Mouse (Mus musculus) gastrocnemius, adult 8-10 months (tissue): Measurements from ENCODE around the gene Ikzf1. TPM values are rescaled to one million over a fixed set of nuclear protein-coding genes. Genes with fewer than 3 reads are reported as not detected.

Experiments
- DNase-seq, 2 experiments: peaks; one replicate each; pipeline ENCODE4 v3.0.0; 2022; ENCODE audit warnings: low spot score in 2 of 2
- total RNA-seq, 4 experiments: library from RNA; stranded (reverse); gene quantifications; 2 replicates each; pipeline ENCODE4 v1.2.4; 2022

Gene Ikzf1
- under 1 TPM; 0.07 to 0.48 (median 0.35) TPM for total RNA-seq

DNA sequence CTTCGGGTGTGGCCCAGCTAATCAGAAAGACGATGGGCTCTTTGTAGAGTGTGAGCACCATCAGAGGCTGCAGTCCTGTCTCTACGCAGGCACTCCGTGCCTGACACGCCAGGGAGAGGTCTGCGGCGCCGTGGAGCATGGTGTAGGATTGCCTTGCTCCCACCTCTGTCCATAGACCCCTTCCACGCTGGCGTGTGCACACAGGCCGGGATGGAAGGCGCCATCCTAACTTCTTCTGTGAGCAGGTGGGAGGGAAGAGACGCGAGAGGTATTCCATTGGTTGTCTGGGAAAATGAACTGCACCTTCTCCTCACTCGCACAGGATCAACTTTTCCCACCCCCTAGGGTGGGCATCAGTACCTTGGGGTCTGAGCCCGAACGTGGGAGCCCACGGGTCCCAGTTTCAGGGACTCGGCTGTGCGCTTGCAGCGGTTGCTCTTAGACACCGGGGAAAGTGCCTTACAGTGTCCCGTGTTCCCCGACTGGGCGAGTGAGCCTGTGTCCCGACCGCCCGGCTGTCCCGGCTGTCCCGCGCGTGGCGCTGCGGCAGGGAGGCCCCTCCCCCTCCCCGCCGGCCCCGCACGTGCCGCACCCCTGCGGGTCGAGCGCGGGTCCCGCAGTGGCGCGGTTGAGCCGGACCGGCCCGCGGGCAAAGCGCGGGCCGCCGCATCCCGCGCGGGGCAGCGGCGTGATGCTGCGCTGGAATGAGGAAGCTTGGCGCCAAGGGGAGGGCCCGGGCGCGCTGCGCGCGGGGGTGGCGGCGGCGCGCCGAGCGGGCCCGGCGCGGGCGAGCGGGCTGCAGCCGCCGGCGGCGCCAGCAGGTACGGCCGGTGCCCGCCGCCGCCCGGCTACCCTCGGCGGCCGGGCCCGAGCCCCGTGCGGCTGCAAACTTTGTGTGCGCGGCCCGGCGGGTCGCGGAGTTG lies at the start of gene Ikzf1:
Ikzf1 (plus strand) TSS at position 74 of the 923 bp plus-strand sequence.
- DNase-seq, result no peak

DNA sequence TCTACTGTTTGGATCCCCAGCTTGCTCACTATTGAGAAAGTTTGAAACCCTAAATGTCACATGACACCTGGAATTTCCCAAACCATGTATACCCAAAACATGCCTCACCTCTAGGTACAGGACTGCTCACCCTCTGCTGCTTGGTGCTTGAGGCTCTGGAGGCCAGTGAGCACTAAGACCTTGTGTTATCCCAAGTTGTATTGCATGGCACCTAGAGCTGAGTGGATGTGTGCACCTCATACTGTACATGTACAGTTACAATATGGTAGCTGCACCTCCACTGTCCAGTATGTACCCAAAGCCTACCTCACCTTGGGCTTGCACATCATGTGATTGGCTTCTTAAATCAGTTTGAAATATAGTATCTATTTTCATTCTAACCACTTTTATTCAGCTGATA lies 40.5 kb upstream of the Ikzf1 start:
- DNase-seq, result no peak

DNA sequence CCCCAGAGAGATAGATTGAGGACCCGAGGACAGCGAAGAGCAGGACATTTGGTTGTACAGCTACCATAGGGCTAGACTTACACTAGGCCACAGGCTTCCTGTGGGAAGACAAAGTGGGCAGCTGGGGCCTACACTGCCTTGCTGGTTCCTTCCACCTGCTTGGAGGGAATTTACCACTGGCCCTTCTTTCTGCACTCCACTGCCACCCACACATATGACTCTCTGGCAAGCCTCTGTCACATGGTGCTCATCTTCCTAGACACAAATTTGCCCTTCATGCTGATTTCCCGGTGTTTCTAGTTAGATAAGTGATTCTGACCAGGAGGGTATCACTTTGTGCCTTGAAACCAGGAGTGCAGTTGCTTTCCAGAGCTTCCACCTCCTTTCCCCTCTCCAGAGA lies 28.4 kb upstream of the Ikzf1 start:
- DNase-seq, result no peak

DNA sequence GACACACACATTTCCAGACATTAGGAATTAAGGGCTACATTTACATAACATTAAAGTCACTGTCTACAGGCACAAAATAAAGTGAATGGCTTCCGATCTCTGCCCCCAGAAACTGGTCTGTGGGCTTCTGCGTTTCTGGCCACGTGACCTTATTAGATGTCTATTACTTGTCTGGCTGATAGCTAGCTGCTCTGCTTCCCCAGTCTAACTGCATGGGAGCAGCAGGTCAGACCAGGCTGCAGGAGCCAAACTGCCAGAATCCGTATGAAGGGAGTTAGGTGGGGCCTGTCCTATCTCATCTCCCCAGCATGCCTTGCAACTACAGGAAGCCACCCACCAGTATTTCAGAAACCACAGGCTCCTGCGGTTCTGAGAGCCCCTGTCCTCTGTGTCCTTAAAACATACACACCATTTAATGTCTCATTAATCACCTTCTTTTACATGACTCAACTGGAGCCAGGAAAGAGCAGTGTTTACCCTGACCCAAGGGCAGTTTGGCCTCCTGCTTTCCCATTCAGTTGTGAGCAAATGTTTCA lies 27.7 kb upstream of the Ikzf1 start:
- no peak for DNase-seq

DNA sequence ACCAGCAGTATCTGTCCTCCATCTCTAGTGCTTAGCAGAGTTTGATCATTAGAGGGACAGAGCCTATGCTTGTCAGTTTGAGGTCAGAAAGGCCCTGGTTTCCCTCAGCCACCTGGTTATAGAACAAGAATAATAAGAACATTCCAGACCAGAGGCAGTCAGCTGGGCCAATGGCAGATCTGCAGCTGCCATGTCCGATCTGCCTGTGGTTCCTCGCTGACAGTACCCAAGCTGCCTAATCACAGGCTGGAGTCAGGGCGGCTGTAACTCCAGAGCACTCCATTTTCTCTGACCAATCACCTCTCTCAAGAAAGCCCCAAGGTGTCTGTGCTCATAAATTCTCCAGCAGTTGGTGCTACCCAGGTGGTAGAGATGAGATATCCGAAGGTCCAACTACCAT lies 27.2 kb upstream of the Ikzf1 start:
- DNase-seq, result no peak

DNA sequence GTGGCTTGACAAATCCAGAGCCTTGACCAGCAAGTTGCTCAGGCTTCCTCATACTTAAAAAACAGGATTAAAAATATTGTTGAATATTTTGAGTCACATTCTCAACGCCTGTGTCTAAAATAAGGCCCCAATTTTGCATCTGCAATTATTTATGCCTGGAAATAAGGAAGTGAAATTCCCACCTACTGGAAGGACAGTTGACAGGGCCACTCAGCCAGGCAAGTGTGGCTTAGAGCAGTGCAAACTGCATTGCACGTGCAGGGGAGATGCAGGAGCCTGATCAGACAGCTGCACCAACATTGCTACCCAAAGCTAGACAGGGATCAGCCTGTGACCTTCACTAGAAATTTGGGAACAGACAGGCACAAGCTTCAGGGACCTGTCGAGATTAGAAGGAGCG lies 26.0 kb upstream of the Ikzf1 start:
- DNase-seq, result no peak

DNA sequence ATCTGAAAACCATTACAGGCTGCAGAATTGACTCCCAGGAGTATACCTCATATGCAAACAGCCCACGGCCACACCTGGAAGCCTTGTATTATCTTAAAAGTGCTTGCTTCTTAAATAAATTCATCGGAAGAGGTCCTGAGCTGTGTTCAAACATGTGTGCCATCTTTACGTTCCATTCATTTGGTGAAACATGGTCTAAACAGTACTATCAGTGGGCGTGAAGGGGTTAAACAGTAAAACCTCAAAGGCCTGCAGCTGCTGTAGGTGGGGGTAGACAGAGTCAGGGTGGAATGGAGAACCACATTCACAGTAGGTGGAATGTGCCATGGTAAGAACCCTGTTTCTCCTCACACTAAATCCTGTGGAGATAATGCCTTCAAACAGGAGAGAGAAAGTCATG lies 24.2 kb upstream of the Ikzf1 start:
- DNase-seq, result no peak

DNA sequence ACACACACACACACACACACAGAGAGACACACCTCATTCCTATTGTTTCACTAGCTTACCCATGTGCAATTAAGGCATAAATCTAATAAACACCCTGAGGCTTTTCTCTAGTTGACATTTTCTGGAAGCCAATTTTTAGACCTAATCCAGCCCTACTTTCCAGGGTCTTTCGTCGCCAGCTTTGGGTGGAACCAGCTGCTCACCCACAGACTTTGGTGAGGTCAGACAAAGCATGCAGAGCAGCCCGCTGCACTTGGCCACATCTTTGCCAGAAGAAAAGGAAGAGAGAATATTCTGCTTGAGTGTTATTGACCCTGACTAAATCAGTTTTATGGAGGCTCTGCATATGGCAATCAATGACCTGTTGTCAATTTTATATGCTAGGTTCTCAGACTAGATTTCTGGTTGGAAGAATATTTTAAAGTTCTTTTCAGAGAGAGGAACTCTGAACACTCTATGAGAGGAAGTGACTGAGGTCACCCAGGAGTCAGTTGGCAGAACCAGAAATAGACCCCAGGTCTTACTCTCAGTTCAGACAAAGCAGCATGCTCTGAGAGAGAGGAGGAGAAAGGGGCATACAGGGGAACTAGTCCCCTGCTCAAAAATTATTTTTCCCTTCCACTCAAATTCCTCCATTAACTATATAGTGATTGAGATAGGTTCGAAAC lies 17.4 kb upstream of the Ikzf1 start:
- DNase-seq, result no peak

DNA sequence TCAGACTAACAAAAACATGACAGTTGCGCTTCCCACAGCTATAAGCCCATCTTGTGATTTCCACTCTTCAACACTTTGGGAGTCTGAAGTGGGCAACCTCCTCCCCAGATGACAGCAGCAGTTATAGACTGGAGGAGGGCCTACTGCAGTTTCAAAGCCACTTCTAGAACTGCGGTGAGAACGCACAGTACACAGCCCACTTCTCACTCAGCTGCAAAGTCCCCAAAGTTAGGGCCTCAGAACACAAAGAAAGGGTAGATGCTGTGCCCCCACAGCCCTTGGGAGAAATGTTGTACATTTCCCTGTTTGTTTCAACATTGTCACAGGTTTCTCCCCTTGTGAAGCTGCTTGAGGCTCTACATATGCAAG lies 16.9 kb upstream of the Ikzf1 start:
- DNase-seq, result no peak

DNA sequence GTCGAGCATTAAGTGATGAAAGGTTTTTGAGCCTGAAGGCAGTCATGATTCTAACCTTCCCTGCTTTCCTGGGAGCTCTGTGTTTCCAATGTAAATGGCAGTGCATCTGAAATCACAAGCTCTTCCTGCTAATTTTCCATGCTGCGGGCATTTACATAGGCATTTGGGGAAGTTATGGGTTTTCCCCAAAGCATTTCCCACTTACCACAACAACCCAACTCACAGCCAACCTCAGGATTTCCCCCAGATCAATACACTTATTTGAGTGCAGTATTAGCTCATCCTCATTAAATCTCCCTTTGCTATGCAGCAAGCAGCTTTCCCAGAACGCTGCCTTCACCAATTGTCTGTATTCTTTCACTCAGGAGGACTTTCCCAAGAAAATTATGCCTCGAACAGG lies 11.8 kb upstream of the Ikzf1 start:
- no peak for DNase-seq

DNA sequence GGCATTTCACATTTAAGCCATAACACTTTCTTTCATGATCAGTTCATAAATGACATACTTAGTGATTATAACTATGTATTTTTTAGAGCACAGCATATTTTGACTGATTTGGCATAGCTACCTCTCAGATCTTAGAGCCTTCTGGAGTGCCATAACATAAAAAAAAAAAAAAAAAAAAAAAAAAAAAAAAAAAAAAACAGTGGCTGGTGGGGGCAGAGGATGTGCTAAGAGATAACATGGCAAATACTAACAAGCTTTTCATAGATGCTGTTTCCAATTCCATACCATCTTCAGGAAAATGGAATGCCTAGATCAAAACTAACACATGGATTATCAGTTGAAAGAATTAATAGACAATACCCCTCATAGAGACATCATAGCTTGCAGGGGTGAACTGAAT lies 9.7 kb upstream of the Ikzf1 start:
- DNase-seq, result no peak

DNA sequence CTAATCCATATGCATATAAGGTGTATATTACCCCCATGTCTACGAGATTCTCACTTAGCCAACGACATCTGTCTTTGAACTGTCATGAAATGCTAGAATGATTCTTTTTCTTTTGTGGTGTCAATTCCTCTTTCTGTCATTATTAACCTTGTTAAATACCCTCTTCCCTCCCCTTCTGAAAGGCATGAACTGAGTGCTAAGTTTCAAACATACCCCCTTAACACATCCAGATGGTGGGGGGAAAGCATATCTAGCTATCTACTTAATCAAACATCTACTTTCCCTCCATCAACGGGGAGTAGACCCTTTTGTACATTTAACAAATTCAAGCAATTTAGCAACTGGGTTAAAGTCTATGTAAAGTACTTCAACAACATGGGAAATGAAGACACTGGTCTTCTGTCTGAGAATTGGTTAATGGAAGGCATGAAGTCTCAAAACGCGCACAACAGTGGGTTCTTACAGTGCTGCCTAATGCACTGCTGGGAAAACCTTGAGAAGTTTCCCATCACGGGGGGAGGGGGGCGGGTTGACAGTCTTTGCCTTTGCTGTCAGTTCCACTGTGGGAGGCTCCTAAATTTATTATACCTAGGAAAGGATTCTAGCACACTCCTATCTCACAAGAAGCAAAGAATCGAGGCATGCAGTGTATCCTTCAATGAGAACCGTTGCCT lies 8.6 kb upstream of the Ikzf1 start:
- no peak for DNase-seq

DNA sequence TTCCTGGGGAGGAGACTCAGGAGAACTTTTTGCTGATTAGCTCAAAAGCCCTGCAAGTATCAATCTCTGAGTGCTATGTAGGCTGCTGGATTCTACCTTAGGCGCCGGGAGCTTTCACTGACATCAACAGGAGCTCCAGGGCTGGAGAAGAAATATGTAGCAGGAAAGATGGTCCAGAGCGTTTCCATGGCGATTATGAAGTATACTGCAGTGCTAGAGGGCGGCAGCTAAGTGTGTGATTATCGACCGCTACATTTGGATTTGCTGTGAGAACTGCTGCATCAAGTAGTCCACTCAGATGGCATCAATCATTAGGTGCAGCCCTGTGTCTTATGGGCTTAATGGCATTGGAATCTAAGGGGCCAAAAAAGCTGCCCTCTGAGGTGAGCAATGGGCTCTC lies 7.6 kb upstream of the Ikzf1 start:
- DNase-seq, result no peak

DNA sequence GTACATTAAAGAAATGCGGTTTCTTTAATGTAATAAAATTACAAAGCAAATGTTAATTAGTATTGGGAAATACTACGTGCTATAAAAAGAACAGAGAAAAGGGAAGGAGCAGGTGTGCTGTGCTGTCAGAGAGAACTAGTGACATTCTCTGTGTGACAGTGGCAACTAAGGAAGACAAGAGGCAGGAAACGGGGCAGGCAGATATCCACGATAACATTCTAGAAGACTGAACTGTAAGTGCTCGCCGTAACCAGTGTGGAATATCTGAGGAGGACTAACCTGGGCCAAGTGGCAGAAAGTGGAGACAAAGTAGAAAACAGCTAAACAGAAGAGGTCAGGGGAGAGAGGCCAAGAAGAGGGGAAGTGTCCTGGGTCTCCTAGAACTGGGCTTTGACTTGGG lies 5.8 kb upstream of the Ikzf1 start:
- DNase-seq, result no peak

DNA sequence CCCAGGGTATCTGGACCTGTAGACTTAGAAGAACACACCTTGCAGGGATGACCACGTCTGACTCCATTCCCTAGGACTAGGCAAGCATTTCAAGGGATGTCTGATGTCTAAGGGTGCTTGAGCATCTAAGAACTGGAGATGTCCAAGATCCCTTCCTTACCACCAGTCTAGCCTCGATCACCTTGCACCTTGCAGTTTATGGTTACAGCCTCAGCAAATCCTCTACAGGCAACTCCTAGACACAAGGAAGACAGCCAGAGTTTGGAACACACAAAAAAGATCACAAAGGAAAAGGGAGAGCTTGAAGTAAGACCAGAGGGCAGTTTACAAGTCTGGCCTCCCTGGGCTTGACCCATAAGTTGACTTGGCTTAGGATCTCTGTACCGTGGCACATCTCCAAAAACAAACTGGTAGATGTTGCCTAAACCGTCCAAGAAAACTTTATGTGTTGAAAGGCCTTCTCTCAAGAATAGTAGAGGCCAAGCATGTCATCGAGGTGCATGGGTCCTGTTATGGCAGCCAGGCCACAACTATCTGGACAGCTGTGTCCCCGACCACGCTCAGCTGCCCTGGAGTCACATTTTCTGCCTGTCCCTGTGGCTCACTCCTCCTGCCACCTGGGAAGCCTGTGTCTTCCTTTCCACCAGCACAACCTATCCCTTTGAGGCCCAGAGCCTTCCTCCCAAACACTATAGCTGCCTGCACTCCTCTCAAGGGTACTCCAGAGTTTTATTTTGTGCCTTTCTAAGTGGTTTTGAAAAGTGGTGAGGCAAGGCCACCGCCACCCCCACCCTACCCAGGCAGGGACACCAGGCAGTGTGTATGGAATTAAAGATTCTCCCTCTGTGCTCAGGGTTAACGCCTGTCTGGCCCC lies 510 bp upstream of the Ikzf1 start:
- no peak for DNase-seq

DNA sequence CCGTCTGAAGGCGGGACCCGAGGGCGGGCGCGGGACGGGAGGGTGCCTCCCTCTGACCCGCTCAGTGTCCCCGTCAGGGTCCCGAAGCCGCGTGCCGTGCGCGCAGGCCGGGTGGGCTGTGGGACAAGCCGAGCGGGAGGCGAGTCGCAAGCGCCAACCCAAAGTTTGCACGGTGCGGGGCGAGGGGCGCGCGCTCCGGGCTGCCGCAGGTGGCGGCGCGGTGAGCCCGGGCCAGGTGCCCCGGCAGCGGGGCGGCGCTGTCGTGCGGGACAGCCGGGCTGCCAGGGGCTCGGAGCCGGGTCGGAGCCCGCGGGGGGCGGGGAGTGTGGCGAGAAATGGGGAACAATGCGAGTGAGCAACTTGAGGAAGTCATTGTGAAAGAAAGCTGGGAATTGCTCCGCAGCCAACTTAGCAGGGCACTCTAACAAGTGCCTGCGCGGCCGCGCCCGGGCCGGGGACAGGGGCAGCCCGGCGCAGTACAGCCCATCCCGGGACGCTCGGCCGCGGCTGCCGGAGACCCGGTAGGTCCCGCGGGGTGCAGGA lies 1.1 kb downstream of the Ikzf1 start:
- DNase-seq, result peak; percentile 12 to 28

DNA sequence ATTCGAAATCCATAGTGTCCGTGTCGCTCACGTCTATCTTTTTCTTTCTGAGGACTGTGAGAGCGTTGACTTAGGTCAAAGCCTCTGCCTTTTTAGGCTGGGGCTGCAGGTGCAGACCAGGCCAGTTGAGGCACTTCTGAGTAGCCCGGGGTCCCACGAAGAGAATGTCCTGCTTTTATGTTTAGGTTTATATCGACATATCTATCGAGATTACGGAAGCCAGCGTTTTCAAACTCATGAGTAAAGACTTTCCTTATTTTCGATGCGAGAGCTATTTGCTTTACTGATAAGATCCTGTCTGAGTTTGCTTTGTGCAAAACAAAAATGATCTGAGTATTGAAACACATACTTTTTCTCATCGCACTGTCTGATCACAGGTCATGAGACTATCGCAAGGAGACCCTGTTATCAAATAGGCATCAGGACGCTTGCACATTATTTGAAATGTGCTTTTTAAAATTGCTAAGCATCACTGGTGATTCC lies 1.8 kb downstream of the Ikzf1 start:
- DNase-seq, result no peak

DNA sequence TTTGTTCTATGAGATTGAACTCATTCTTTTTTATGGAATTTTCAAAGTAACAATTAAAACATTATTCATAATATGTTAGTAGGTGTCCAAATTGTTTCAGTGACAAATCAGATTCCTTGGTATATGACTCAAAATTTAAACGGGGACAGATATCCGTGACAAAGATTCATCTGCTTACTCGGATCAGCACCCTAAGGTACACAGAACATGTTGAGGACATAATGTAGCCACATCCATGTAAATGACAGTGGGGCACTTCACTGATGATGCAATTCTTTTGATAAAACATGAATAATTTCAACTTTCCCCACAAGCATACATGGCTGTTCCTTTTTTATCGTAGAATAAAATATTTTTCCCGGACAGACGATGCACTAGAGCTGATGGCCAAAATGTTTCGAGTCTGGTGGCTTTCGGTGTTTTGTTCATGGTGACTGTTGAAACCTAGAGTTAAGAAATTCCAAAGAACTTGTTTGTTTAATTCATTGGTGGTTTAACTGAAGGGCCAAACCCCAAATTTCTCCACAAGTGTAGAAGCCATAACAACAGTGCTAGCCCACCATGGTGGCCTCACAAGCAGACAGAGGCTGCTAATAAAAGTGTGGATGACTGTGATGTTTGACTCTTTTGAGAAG lies 2.9 kb downstream of the Ikzf1 start:
- DNase-seq, result no peak

DNA sequence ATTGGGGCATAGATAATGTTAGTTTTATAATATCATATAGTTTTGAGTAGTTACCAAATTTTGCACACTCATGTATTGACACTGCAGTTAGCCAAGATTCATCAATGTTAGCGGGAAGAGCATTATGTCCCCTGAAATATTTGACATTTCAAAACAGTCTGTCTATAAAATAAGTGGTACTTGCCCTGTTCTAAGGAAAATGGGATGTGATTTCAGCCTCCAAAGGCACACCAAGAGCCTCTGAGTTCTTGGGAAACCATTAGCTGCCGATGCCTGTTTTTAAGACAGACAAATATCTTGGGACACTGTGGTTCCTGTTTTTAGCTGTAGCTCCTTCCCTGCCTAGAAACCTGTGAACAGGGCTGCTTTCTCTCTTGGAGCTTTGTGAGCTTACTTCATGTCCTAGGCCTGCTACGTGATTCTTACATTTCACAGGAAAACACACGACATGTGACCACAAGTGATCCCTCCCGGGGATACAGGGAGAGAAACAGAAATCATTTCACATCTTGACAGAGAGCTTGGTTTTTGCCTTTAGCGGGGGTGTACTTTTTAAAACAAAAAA lies 4.0 kb downstream of the Ikzf1 start:
- DNase-seq, result no peak

DNA sequence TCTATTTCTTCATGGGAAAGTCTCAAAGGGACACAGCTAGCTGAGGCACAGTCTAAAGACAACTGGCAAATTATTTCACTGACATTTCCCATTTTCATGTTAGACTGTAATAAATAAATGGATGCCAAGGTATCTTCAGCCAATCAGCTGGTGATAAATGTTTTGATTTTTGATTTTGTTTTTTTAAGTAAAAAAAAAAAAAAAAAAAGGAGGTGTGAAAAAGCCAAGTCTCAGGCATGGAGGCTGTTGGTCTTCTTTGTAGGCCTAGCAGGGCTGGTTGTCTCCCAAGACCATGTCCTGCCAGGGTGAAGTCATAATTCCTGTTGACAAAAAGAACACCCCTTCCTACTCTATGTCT lies 4.9 kb downstream of the Ikzf1 start:
- no peak for DNase-seq
